Mouse (Mus musculus) embryo, embryonic 11.5 days (tissue): ENCODE data around the gene Cbx1.
"Not testable (repeated sequence)": the region's sequence is repeated elsewhere in the genome, so short reads cannot be mapped to it uniquely, and the experiment has no call there.

Source experiments
- DNase-seq: peaks from one replicate; pipeline ENCODE4 v3.0.0-alpha.2; 2012; ENCODE audit warnings: low read depth, low spot score

The Cbx1 gene

DNA sequence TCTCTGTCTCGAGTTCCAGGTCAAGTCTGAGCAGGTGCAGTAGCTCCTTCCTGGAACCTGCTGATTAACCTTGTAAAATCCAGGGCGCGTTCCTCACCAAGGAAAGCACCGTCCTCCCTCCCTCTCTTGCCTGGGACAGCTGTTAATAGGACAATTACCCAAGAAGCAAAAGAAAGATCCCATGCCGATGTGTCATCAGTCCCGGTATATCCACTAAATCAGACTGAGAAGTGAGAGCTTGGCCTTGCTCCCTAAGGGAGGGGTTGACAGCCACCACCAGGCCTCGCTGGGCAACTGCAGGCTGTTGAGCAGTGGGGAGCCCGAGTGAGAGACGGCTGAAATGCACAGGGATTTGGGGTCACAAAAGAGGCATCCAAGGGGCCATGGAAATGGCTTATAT lies 48.4 kb downstream of the Cbx1 start:
- no peak for DNase-seq

DNA sequence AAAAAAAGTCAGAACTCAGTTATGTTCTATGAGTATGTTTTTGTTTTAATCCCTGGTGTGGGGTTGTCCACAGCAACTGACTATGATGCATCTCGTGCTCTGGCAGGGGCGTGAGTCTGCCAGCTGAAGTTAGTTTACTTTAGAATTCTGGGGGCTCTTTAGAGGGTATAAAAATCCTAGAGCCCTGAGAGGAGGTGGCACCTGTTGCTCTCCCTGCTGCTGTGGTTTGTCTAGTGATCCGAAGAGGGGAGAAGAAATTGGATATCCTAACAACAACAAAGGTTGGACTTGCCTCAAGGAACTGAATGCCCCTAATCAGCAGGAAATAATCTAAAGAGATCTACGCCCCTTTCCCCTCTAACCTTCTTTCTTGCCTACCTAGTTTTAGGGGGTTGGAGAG lies 49.4 kb downstream of the Cbx1 start:
- DNase-seq = no peak

DNA sequence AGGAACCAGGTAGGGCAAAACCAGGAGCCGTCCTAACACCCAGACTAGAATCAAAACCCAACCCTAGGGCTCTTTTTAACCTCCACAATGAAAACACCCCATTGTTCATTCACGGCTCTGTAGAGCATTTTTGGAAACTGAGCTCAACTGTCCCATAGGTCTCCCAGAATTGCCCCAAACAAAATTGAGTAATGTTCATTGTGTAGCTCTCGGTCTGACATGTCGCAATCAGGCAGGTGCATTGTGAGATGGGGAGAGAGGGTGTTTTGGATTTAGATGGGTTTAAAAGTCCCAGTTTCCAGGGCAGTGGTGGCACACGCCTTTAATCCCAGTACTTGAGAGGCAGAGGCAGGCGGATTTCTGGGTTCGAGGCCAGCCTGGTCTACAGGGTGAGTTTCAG lies 50.5 kb downstream of the Cbx1 start:
- no peak for DNase-seq

DNA sequence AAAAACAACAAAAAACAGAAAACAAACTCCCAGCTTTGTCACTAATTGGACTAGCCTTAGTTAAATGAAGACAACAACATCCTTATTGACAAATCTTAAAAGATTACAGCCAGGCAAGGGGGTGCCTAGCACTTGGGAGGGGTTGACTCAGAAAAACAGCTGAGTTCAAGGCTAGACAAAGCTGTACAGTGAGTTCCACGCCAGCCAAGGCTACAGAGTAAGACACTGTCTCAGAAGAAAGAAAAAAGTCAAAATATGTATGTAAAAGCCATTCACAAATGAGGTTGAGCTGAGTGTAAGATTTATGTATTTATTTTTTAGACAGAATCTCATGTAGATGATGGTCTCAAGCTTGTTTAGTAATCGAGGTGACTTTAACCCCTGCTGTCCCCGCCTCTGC lies 51.0 kb downstream of the Cbx1 start:
- no peak for DNase-seq

DNA sequence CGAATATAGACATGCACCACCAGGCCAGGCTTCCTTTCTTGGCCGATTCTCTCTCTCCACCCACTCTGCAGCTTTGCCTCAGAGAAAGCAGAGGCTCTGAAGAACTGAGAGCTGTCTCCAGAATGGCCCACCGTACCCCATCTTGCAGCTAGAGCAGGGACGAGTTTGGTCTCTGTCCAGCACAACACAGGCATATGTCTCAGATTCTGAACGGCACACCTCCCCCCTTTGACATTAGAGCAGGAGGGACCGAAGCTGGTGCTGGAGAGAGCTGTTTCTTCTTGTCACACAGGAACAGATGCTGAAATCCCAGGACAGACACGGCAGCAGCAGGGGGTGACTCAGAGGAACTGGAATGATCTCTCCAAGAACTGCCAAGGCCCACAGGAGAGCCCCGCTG lies 51.4 kb downstream of the Cbx1 start:
- DNase-seq = no peak

DNA sequence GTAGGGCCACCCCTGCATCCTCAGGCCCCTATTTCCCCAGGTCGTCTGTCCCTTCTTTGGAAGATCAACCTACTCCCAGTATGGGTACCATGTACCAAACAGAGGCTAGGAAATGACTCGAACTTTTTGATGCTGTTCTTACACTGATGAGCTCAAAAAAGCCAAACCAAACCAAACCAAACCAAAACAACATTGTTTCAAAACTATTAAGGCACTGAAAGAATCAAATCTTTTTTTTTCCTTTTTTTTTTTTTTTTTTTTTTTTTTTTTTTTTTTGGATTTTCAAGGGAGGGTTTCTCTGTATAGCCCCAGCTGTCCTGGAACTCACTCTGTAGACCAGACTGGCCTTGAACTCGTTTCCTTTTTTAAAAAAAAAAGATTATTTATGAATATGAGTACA lies 54.7 kb downstream of the Cbx1 start:
- DNase-seq = no peak

DNA sequence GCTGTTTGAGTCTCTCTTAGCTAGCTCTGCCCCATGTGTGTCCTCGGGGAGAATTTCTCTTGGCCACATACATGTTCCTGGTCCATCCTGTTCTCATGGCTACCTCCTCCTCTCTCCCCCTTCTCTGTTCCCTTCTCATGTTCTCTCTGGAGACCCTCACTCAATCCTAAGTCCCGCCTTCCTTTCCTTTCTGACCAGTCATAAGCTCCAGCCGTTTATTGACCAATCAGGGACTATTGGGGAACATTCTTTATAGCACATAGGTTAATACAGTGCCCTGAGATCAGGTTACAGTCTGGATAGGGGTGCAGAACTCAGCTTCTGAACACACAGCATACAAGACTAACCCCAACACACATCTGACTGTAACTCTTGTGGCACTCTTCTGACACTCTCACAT lies 58.3 kb downstream of the Cbx1 start:
- DNase-seq = no peak

DNA sequence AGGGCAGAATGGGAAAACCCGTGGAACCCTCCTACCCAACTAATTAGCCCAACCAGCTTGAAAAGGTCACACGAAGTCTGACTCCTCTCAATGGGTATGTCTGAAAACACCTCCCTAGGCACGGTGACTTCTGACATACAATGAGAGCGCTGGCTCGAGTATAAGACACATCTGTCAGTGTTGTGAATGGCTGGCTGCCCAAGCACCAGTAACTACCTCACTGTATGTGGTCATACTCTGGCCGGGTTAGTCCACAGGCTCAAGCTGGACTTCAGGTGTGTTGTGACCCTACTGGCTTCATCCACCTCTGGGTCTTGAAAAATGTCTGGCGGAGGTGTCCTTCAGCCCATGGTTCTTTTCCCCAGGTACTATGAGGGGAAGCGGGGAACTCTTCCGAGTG lies 59.8 kb downstream of the Cbx1 start:
- DNase-seq = no peak

DNA sequence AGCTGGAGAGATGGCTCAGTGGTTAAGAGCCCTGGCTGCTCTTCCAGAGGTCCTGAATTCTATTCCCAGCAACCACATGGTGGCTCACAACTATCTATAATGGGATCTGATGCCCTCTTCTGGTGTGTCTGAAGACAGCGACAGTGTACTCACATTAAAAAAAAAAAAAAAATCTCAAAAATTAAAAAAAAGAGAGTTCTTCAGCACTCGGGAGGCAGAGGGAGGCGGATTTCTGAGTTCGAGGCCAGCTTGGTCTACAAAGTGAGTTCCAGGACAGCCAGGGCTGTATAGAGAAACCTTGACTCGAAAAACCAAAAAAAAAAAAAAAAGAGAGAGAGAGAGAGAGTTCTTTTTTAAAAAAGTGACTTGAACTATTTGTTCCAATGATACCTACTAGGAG lies 60.2 kb downstream of the Cbx1 start:
- not testable (repeated sequence) for DNase-seq

DNA sequence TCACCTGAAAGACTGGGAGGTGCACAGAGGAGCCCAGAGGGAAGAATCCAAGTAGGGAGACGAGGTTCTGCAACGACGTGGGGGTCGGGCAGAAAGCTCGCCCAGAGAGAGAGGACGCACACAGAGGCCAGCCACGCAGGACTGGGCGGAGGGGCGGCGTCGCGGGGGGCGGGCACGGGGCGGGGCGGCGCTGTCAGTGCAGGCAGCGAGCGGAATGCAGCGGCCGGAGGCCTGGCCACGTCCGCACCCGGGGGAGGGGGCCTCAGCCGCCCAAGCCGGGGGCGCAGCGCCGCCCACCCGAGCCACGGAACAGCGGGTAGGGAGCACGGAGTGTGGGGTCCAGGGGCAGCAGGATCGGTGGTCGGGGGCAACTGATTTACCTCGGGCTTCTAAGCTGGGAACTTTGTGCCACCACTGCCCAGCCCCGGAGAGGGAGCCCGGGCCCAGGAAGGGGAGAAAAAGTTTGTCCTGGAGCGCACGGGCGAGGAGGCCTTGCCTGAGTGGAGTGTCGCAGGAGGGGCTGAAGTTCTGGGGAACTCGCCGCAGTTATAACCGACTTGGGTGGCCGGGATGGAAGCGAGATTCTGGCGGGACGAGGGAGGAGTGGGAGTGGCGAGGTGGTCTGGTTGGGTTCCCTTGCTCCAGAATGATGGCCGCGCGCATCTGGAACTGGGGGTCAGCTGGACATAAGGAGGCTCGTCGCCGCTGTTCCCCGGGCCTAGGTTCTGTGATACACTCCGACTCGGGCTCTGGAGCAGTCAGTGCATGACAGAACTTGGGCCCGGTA lies 60.9 kb downstream of the Cbx1 start, which contains the start of gene Copz2:
Gene Copz2, plus strand, starts transcription at position 190 of the 787 bp plus-strand sequence.
- DNase-seq = no peak

DNA sequence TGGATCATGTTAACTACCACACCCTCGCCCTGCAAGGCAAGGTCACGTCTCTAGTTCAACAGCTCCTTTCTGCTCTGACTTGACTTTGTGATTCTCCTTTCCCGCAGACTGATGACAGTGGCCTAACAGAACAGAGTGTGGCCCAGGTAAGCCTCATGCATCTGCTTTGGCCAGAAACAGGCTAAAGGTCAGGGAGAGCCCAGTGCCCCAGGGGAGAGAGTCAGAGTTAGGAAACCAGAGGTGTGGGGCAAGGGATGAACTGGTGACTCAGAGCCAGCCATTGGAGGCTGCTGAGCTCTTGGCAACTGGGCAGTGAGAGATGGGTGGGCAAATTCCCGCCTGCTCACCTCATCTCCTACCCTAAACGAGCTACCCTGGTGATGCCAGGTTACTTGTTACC lies 68.5 kb downstream of the Cbx1 start:
- no peak for DNase-seq
